In the genomic region with DNA sequence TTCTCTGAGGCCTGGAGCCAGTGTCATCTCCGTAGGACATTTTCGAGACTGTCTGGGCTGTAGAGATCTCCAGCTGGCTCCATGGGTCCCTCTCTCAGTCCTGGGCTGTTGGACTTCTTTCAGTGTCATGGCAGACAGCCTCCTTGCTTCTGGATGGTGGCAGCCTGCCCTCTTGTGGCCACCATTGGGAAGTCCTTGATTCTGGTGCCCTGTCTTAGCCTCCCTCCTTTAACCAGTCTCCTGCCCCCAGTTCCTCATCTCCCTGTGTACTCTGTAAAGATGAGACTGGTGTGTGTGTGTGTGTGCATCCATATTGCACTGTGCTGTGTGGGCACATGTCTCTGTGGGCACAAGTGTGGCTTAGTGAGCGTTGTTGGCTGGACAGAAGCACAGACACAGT, we compare ENCODE assay signal across 9 mouse cellular contexts. TPM values are rescaled to one million over a fixed set of nuclear protein-coding genes. Genes with fewer than 3 reads are reported as not detected.
A peak's percentile ranks its signal among the peaks of the same experiment; 100 is the strongest.
DNase-seq lines count a peak whose midpoint lies in the region; ATAC-seq and TF ChIP-seq lines count a peak whose summit lies in the region.
"Had no signal": no experiment of that assay in that cellular context is flagged by ENCODE, and none has a peak within 500 bp of the region (broad histone marks: within the 10 kb centered on the region; RNA-seq: fewer than 3 reads in every experiment).

No protein-coding gene starts in this region.

- no peaks in the 10 kb centered on the region for H3K9me3 ChIP-seq in forebrain, embryonic 11.5 days (ENCODE audit: control insufficient read depth, low read length)
- H3K9me3 ChIP-seq in kidney, embryonic 16.5 days (ENCODE audit: low read length) = no peaks in the 10 kb centered on the region
- no peaks in the 10 kb centered on the region for H3K9me3 ChIP-seq in lung, embryonic 16.5 days (ENCODE audit: control insufficient read depth, low read length)

- no peaks in the 10 kb centered on the region for H3K27me3 ChIP-seq in spleen, adult 2 months (ENCODE audit: control insufficient read depth, insufficient read depth, low read length)
- no peaks in the 10 kb centered on the region for H3K27me3 ChIP-seq in forebrain, embryonic 11.5 days (ENCODE audit: control insufficient read depth, insufficient read depth, low read length)
- no peaks in the 10 kb centered on the region for H3K27me3 ChIP-seq in kidney, embryonic 16.5 days (ENCODE audit: insufficient read depth, low read length)
- no peaks in the 10 kb centered on the region for H3K27me3 ChIP-seq in lung, embryonic 16.5 days (ENCODE audit: control insufficient read depth, insufficient read depth, low read depth, low read length)

- H3K36me3 ChIP-seq in spleen, adult 2 months (ENCODE audit: control insufficient read depth, insufficient read depth, low read length) = no peaks in the 10 kb centered on the region
- H3K36me3 ChIP-seq in forebrain, embryonic 11.5 days (ENCODE audit: control insufficient read depth, insufficient read depth, low read length) = peaks cover 3% of the 10 kb centered on the region; the same call in 1 of the 2 replicates
- H3K36me3 ChIP-seq in kidney, embryonic 16.5 days (ENCODE audit: insufficient read depth, low read length) = no peaks in the 10 kb centered on the region
- H3K36me3 ChIP-seq in lung, embryonic 16.5 days (ENCODE audit: control insufficient read depth, insufficient read depth, low read length) = no peaks in the 10 kb centered on the region

- TF ChIP-seq CTCF in spleen, adult 2 months (IDR thresholded peaks at IDR 0.05; ENCODE audit: extremely low read depth, insufficient read depth, insufficient read length, insufficient replicate concordance) = peak; percentile 38; the same call in 1 of the 2 replicates

- TF ChIP-seq POLR2A in spleen, adult 2 months (IDR thresholded peaks at IDR 0.05; ENCODE audit: low read depth, low read length) = no peak

- no peak overlapping the region for H3K4me3 ChIP-seq in spleen, adult 2 months (ENCODE audit: extremely low read depth, insufficient read depth, insufficient read length)
- no peak overlapping the region for H3K4me3 ChIP-seq in forebrain, embryonic 11.5 days (ENCODE audit: low read depth, low read length)
- H3K4me3 ChIP-seq in kidney, embryonic 16.5 days (ENCODE audit: low read length) = no peak overlapping the region
- no peak overlapping the region for H3K4me3 ChIP-seq in lung, embryonic 16.5 days (ENCODE audit: low read length)
- H3K4me3 ChIP-seq: erythroblast, embryonic 14.5 days had no signal

- WGBS in spleen, adult 2 months = 67% methylated on average over 3 of the region's 3 CpGs
- WGBS in forebrain, embryonic 11.5 days = 71% methylated on average over 3 of the region's 3 CpGs
- WGBS in kidney, embryonic 16.5 days = 76% methylated on average over 3 of the region's 3 CpGs
- 59% methylated on average over 3 of the region's 3 CpGs for WGBS in lung, embryonic 16.5 days

- no peak for DNase-seq in spleen, adult 2 months (ENCODE audit: low read depth in 1 of 2, low spot score in 2 of 2)
- DNase-seq in spleen, postnatal 4 days (ENCODE audit: low spot score in 2 of 2) = no peak
- DNase-seq in brain, adult 2 months (ENCODE audit: low read depth, low spot score) = peak; percentile 90
- peak; percentile 67 for DNase-seq in forebrain, embryonic 11.5 days (ENCODE audit: low spot score)
- DNase-seq in right cerebral cortex, adult 18-20 months = peak; percentile 64
- no peak for DNase-seq in ovary, postnatal 10 days (ENCODE audit: low spot score)

- ATAC-seq in forebrain, embryonic 11.5 days (replicated peaks; ENCODE audit: low FRiP score) = 0 out of 2 replicates have a peak, but pooled peaks have one; percentile 18
- 0 out of 2 replicates have a peak, but pooled peaks have one; percentile 47 for ATAC-seq in kidney, embryonic 16.5 days (ENCODE audit: low FRiP score, low TSS enrichment)
- ATAC-seq in lung, embryonic 16.5 days (ENCODE audit: low read depth) = 0 out of 2 replicates have a peak, but pooled peaks have one; percentile 20

- no peak overlapping the region for H3K9ac ChIP-seq in forebrain, embryonic 11.5 days (ENCODE audit: low read length)
- no peak overlapping the region for H3K9ac ChIP-seq in kidney, embryonic 16.5 days (replicated peaks; ENCODE audit: low read length)
- H3K9ac ChIP-seq in lung, embryonic 16.5 days (ENCODE audit: low read length) = no peak overlapping the region

- no peak overlapping the region for H3K27ac ChIP-seq in spleen, adult 2 months (ENCODE audit: insufficient read depth, low read length)
- no peak overlapping the region for H3K27ac ChIP-seq in forebrain, embryonic 11.5 days (ENCODE audit: low read depth, low read length)
- no peak overlapping the region for H3K27ac ChIP-seq in kidney, embryonic 16.5 days (ENCODE audit: low read length)
- H3K27ac ChIP-seq in lung, embryonic 16.5 days (ENCODE audit: low read length) = no peak overlapping the region

- H3K4me1 ChIP-seq in spleen, adult 2 months (ENCODE audit: control insufficient read depth, insufficient read depth, insufficient read length) = no peaks in the 10 kb centered on the region
- H3K4me1 ChIP-seq in forebrain, embryonic 11.5 days (replicated peaks; ENCODE audit: control insufficient read depth, insufficient read depth, low read length) = no peaks in the 10 kb centered on the region
- H3K4me1 ChIP-seq in kidney, embryonic 16.5 days (ENCODE audit: insufficient read depth, low read length) = no peaks in the 10 kb centered on the region
- H3K4me1 ChIP-seq in lung, embryonic 16.5 days (replicated peaks; ENCODE audit: control insufficient read depth, insufficient read depth, low read length) = no peaks in the 10 kb centered on the region

- H3K4me2 ChIP-seq in forebrain, embryonic 11.5 days (ENCODE audit: low read depth, low read length, severe bottlenecking) = no peak overlapping the region
- H3K4me2 ChIP-seq in kidney, embryonic 16.5 days (replicated peaks; ENCODE audit: low read depth, low read length) = no peak overlapping the region
- H3K4me2 ChIP-seq in lung, embryonic 16.5 days (ENCODE audit: low read depth, low read length) = no peak overlapping the region

RNA-seq across cellular contexts. Expression of gene Crmp1, which starts 46.6 kb away (rescaled TPM):
- polyA plus RNA-seq in spleen, adult 2 months (2012; rRNA removed) = 1.4 and 1.5 TPM in 2 replicates
- polyA plus RNA-seq in forebrain, embryonic 11.5 days (2014; fragmentation: Nextera tagmentation; extraction: Ambion mirVana) = 241 and 272 TPM in 2 replicates
- 9.8 and 12.9 TPM in 2 replicates for polyA plus RNA-seq in kidney, embryonic 16.5 days (2015; fragmentation: Nextera tagmentation; extraction: Ambion mirVana)
- polyA plus RNA-seq in lung, embryonic 16.5 days (2015; fragmentation: Nextera tagmentation; extraction: Ambion mirVana) = 9.5 and 9.7 TPM in 2 replicates
- polyA plus RNA-seq: erythroblast, embryonic 14.5 days had no signal

RNA-seq across cellular contexts. Expression of gene Evc, which starts 48.3 kb away (rescaled TPM):
- polyA plus RNA-seq in spleen, adult 2 months (2012; rRNA removed) = 4.0 and 4.5 TPM in 2 replicates
- polyA plus RNA-seq in forebrain, embryonic 11.5 days (2014; fragmentation: Nextera tagmentation; extraction: Ambion mirVana) = 24.2 and 26.7 TPM in 2 replicates
- 25.6 and 26.8 TPM in 2 replicates for polyA plus RNA-seq in kidney, embryonic 16.5 days (2015; fragmentation: Nextera tagmentation; extraction: Ambion mirVana)
- 15.3 and 16.3 TPM in 2 replicates for polyA plus RNA-seq in lung, embryonic 16.5 days (2015; fragmentation: Nextera tagmentation; extraction: Ambion mirVana)

RNA-seq across cellular contexts. Expression of gene Evc2, which starts 49.9 kb away (rescaled TPM):
- 2.8 and 3.4 TPM in 2 replicates for polyA plus RNA-seq in spleen, adult 2 months (2012; rRNA removed)
- polyA plus RNA-seq in forebrain, embryonic 11.5 days (2014; fragmentation: Nextera tagmentation; extraction: Ambion mirVana) = 16.8 and 19.1 TPM in 2 replicates
- 25.6 and 25.7 TPM in 2 replicates for polyA plus RNA-seq in kidney, embryonic 16.5 days (2015; fragmentation: Nextera tagmentation; extraction: Ambion mirVana)
- polyA plus RNA-seq in lung, embryonic 16.5 days (2015; fragmentation: Nextera tagmentation; extraction: Ambion mirVana) = 14.3 and 15.0 TPM in 2 replicates
- polyA plus RNA-seq: erythroblast, embryonic 14.5 days had no signal

Comparison
In these comparisons a context has a peak if more than half of its experiments do, and no peak if none do; other contexts are left out.
1. DNase-seq: peak in brain, adult 2 months (single experiment), forebrain, embryonic 11.5 days (single experiment) and right cerebral cortex, adult 18-20 months (single experiment); none in spleen, adult 2 months (0 of 2), spleen, postnatal 4 days (0 of 2) and ovary, postnatal 10 days (single experiment).
2. RNA of gene Crmp1, which starts 46.6 kb away (polyA plus RNA-seq): 241 to 272 TPM in forebrain, embryonic 11.5 days; 9.8 to 12.9 TPM in kidney, embryonic 16.5 days, 9.5 to 9.7 TPM in lung, embryonic 16.5 days and 1.4 to 1.5 TPM in spleen, adult 2 months; every median in the first group is over 10 times any median in the second.
3. Peak in every context shown above with its lines, with median percentiles within 50 percentile points of each other: ATAC-seq.